ENCODE assay signal across 17 mouse cellular contexts in genomic region chr16:49723222-49723621, GRCm38 (mm10). TPM values are rescaled to one million over a fixed set of nuclear protein-coding genes. Genes with fewer than 3 reads are reported as not detected.
DNase-seq lines count a peak whose midpoint lies in the region; ATAC-seq and TF ChIP-seq lines count a peak whose summit lies in the region.
"Had no signal": no experiment of that assay in that cellular context is flagged by ENCODE, and none has a peak within 500 bp of the region (broad histone marks: within the 10 kb centered on the region; RNA-seq: fewer than 3 reads in every experiment).

No protein-coding gene starts in this region.

- peak; percentile 20 for DNase-seq in cerebellum, adult 11-12 months
- no peak for DNase-seq in cerebellum, adult 11 months
- DNase-seq in gastrocnemius, postnatal 25 days, result peak; percentile 12
- no peak for DNase-seq in gastrocnemius, adult 2 months
- DNase-seq in midbrain, postnatal 0 days (ENCODE audit: low spot score), result peak; percentile 24
- no peak for DNase-seq in midbrain, embryonic 11.5 days (ENCODE audit: low spot score, missing footprints)
- peak; percentile 19 for DNase-seq in fibroblast of lung, adult 2 months (ENCODE audit: low read depth)
- DNase-seq: adrenal gland, adult 2 months; gastrocnemius, postnatal 10 days; right cerebral cortex, postnatal 4 days; thymus, adult 2 months had no signal

- H3K9ac ChIP-seq in midbrain, postnatal 0 days (replicated peaks; ENCODE audit: low read length, poor library complexity, severe bottlenecking), result no peak overlapping the region
- no peak overlapping the region for H3K9ac ChIP-seq in midbrain, embryonic 11.5 days (ENCODE audit: low read length)
- H3K9ac ChIP-seq: hindbrain, embryonic 13.5 days; intestine, embryonic 15.5 days; kidney, embryonic 15.5 days; liver, embryonic 15.5 days; neural tube, embryonic 13.5 days had no signal

- intact Hi-C loops in gastrocnemius, adult 2 months (cut with DNase I), result no loop called here

- no peak overlapping the region for H3K4me2 ChIP-seq in midbrain, postnatal 0 days (ENCODE audit: low read depth, low read length, poor library complexity, severe bottlenecking)
- no peak overlapping the region for H3K4me2 ChIP-seq in midbrain, embryonic 11.5 days
- H3K4me2 ChIP-seq: hindbrain, embryonic 13.5 days; intestine, embryonic 15.5 days; kidney, embryonic 15.5 days; liver, embryonic 15.5 days; neural tube, embryonic 13.5 days had no signal

- no peak overlapping the region for H3K4me3 ChIP-seq in gastrocnemius, adult 2 months
- H3K4me3 ChIP-seq in midbrain, postnatal 0 days (ENCODE audit: low read depth, low read length), result no peak overlapping the region
- H3K4me3 ChIP-seq in midbrain, embryonic 11.5 days (ENCODE audit: low read depth, low read length), result no peak overlapping the region
- H3K4me3 ChIP-seq: hindbrain, embryonic 13.5 days; intestine, embryonic 15.5 days; kidney, embryonic 15.5 days; liver, embryonic 15.5 days; neural tube, embryonic 13.5 days had no signal

- ATAC-seq in midbrain, postnatal 0 days (ENCODE audit: low FRiP score), result no peak
- no peak for ATAC-seq in midbrain, embryonic 11.5 days (ENCODE audit: low FRiP score)
- ATAC-seq in erythroblast, adult 5-6 weeks (replicated peaks; ENCODE audit: low FRiP score, poor library complexity, severe bottlenecking), result no peak
- ATAC-seq: intestine, embryonic 15.5 days had no signal

- H3K36me3 ChIP-seq in midbrain, postnatal 0 days (ENCODE audit: insufficient read depth, low read length), result no peaks in the 10 kb centered on the region
- H3K36me3 ChIP-seq in midbrain, embryonic 11.5 days (ENCODE audit: control insufficient read depth, insufficient read depth, low read length), result no peaks in the 10 kb centered on the region
- H3K36me3 ChIP-seq: hindbrain, embryonic 13.5 days; intestine, embryonic 15.5 days; kidney, embryonic 15.5 days; liver, embryonic 15.5 days; neural tube, embryonic 13.5 days had no signal

- H3K9me3 ChIP-seq in midbrain, postnatal 0 days (ENCODE audit: low read length), result no peaks in the 10 kb centered on the region
- no peaks in the 10 kb centered on the region for H3K9me3 ChIP-seq in midbrain, embryonic 11.5 days (ENCODE audit: control insufficient read depth, low read length)
- H3K9me3 ChIP-seq: hindbrain, embryonic 13.5 days; intestine, embryonic 15.5 days; kidney, embryonic 15.5 days; liver, embryonic 15.5 days; neural tube, embryonic 13.5 days had no signal

- no peak overlapping the region for H3K27ac ChIP-seq in gastrocnemius, adult 2 months
- no peak overlapping the region for H3K27ac ChIP-seq in midbrain, postnatal 0 days (ENCODE audit: low read depth, low read length)
- no peak overlapping the region for H3K27ac ChIP-seq in midbrain, embryonic 11.5 days (ENCODE audit: low read depth, low read length)
- H3K27ac ChIP-seq: hindbrain, embryonic 13.5 days; intestine, embryonic 15.5 days; kidney, embryonic 15.5 days; liver, embryonic 15.5 days; neural tube, embryonic 13.5 days had no signal

- no peaks in the 10 kb centered on the region for H3K4me1 ChIP-seq in midbrain, postnatal 0 days (ENCODE audit: insufficient read depth, low read length)
- H3K4me1 ChIP-seq in midbrain, embryonic 11.5 days (ENCODE audit: control insufficient read depth, insufficient read depth, low read length), result no peaks in the 10 kb centered on the region
- H3K4me1 ChIP-seq: intestine, embryonic 15.5 days; kidney, embryonic 15.5 days had no signal

- TF ChIP-seq CTCF in gastrocnemius, adult 2 months (IDR thresholded peaks at IDR 0.05), result no peak
- TF ChIP-seq CTCF in midbrain, postnatal 0 days (IDR thresholded peaks at IDR 0.05), result no peak

- WGBS in midbrain, postnatal 0 days, result 52% methylated on average over 4 of the region's 4 CpGs
- WGBS in midbrain, embryonic 11.5 days, result 64% methylated on average over 4 of the region's 4 CpGs

- no peaks in the 10 kb centered on the region for H3K27me3 ChIP-seq in midbrain, postnatal 0 days (ENCODE audit: insufficient read depth, low read length)
- H3K27me3 ChIP-seq in midbrain, embryonic 11.5 days (ENCODE audit: control insufficient read depth, insufficient read depth, low read length), result no peaks in the 10 kb centered on the region
- H3K27me3 ChIP-seq: hindbrain, embryonic 13.5 days; intestine, embryonic 15.5 days; kidney, embryonic 15.5 days; liver, embryonic 15.5 days; neural tube, embryonic 13.5 days had no signal

RNA-seq across cellular contexts. Expression of gene Ift57, which starts 24.2 kb away (rescaled TPM):
- 1 to 10 TPM; 5.4 to 5.5 TPM for total RNA-seq in gastrocnemius, postnatal 25 days (2021)
- 1 to 10 TPM; 7.9 to 8.6 TPM for total RNA-seq in gastrocnemius, adult 2 months (2021)
- total RNA-seq in midbrain, postnatal 0 days (2014; rRNA removed), result 16.1 and 17.6 TPM in 2 replicates
- 41.9 and 44.2 TPM in 2 replicates for polyA plus RNA-seq in midbrain, postnatal 0 days (2015; fragmentation: Nextera tagmentation; extraction: Ambion mirVana)
- 34.1 and 34.6 TPM in 2 replicates for polyA plus RNA-seq in midbrain, embryonic 11.5 days (2014; fragmentation: Nextera tagmentation; extraction: Ambion mirVana)
- total RNA-seq in erythroblast, adult 5-6 weeks (2015; ENCODE audit: low replicate concordance), result 41.8 and 77.4 TPM in 2 replicates
- 60.3 and 96.7 TPM in 2 replicates for total RNA-seq in erythroblast, adult 5-6 weeks (2017; ENCODE audit: low replicate concordance)

Comparison
In these comparisons a context has a peak if more than half of its experiments do, and no peak if none do; other contexts are left out.
1. DNase-seq: peak in cerebellum, adult 11-12 months (single experiment), gastrocnemius, postnatal 25 days (single experiment), midbrain, postnatal 0 days (single experiment) and fibroblast of lung, adult 2 months (single experiment); none in cerebellum, adult 11 months (single experiment), gastrocnemius, adult 2 months (single experiment) and midbrain, embryonic 11.5 days (single experiment).